Mouse (Mus musculus) limb, embryonic 10.5 days (tissue): Measurements from ENCODE around the gene Aco2. TPM values are rescaled to one million over a fixed set of nuclear protein-coding genes. Genes with fewer than 3 reads are reported as not detected.
"Not testable (repeated sequence)": the region's sequence is repeated elsewhere in the genome, so short reads cannot be mapped to it uniquely, and the experiment has no call there.

Experiments
- DNase-seq: peaks from one replicate; pipeline ENCODE4 v3.0.0-alpha.2; 2017; ENCODE audit warnings: low spot score
- H3K27ac ChIP-seq: fragments of 300-500 bp; sonication (generic); 2 replicates; pipeline ENCODE4 v1.5.1; 2016; ENCODE audit warnings: mild to moderate bottlenecking
- H3K27me3 ChIP-seq: fragments of 300-500 bp; sonication (generic); 2 replicates; pipeline ENCODE4 v1.6.1; 2016; ENCODE audit warnings: low read depth, mild to moderate bottlenecking; ENCODE audit not compliant: poor library complexity, severe bottlenecking
- H3K36me3 ChIP-seq: fragments of 300-500 bp; sonication (generic); 2 replicates; pipeline ENCODE4 v1.6.1; 2016; ENCODE audit warnings: mild to moderate bottlenecking, moderate library complexity
- H3K4me1 ChIP-seq: fragments of 300-500 bp; sonication (generic); 2 replicates; pipeline ENCODE4 v1.6.1; 2016
- H3K4me3 ChIP-seq: fragments of 300-500 bp; sonication (generic); 2 replicates; pipeline ENCODE4 v1.5.1; 2016; ENCODE audit warnings: mild to moderate bottlenecking, moderate library complexity
- H3K9me3 ChIP-seq: fragments of 300-500 bp; sonication (generic); replicated peaks from 2 replicates; pipeline ENCODE4 v1.6.1; 2016; ENCODE audit warnings: mild to moderate bottlenecking
- WGBS: fragments of 180-500 bp; shearing (Covaris S2); methylation state at CpG from one replicate; pipeline ENCODE4 v1.1.7; 2016; 5-methylcytosine and 5-hydroxymethylcytosine counted together
- polyA plus RNA-seq: library from polyadenylated mRNA; unstranded; fragments of >200 nt; fragmentation: Nextera tagmentation; extraction: Ambion mirVana; gene quantifications from 2 replicates; pipeline ENCODE4 v1.2.1, GENCODE M21; 2016

The Aco2 gene
- polyA plus RNA-seq, 1 experiment from 2014 or later = 172 TPM

- H3K4me3 ChIP-seq = no peak overlapping the region
- H3K36me3 ChIP-seq = peaks cover 97% of the 10 kb centered on the region
- no peaks in the 10 kb centered on the region for H3K4me1 ChIP-seq
- WGBS = 90% methylated on average over 1 of the region's 1 CpGs
- H3K27me3 ChIP-seq = no peaks in the 10 kb centered on the region
- no peak overlapping the region for H3K27ac ChIP-seq
- H3K9me3 ChIP-seq = no peaks in the 10 kb centered on the region
- DNase-seq = no peak
Observed at GRCm38 (mm10) chr15:81894002-81894401, 21.9 kb downstream of the Aco2 start.

- no peak overlapping the region for H3K27ac ChIP-seq
- WGBS = 85% methylated on average over 2 of the region's 2 CpGs
- no peaks in the 10 kb centered on the region for H3K27me3 ChIP-seq
- DNase-seq = no peak
- no peaks in the 10 kb centered on the region for H3K9me3 ChIP-seq
- H3K36me3 ChIP-seq = peaks cover 97% of the 10 kb centered on the region
- no peaks in the 10 kb centered on the region for H3K4me1 ChIP-seq
- no peak overlapping the region for H3K4me3 ChIP-seq
Observed at GRCm38 (mm10) chr15:81896407-81896806, 24.3 kb downstream of the Aco2 start.

GRCm38 (mm10) chr15:81897607-81898285 lies 25.6 kb downstream of the Aco2 start:
- DNase-seq = no peak
- H3K9me3 ChIP-seq = no peaks in the 10 kb centered on the region
- no peak overlapping the region for H3K4me3 ChIP-seq
- H3K27ac ChIP-seq = no peak overlapping the region
- WGBS = 92% methylated on average over 5 of the region's 5 CpGs
- H3K36me3 ChIP-seq = peaks cover 97% of the 10 kb centered on the region
- H3K4me1 ChIP-seq = no peaks in the 10 kb centered on the region
- H3K27me3 ChIP-seq = no peaks in the 10 kb centered on the region

- H3K36me3 ChIP-seq = peaks cover 97% of the 10 kb centered on the region
Observed at GRCm38 (mm10) chr15:81898751-81899150, 26.6 kb downstream of the Aco2 start.

GRCm38 (mm10) chr15:81904939-81905338 lies 32.8 kb downstream of the Aco2 start:
- Histone ChIP-seq H3K9me3 (no peaks in the 10 kb centered on the region), H3K4me3 (no peak overlapping the region), H3K36me3 (peaks cover 100% of the 10 kb centered on the region), H3K27ac (no peak overlapping the region), H3K4me1 (no peaks in the 10 kb centered on the region), H3K27me3 (no peaks in the 10 kb centered on the region)
- peak; percentile 80 for DNase-seq
- WGBS = 38% methylated on average over 2 of the region's 2 CpGs

More at GRCm38 (mm10) chr15:81898751-81899150, 26.6 kb downstream of the Aco2 start:
- no peak overlapping the region for H3K4me3 ChIP-seq
- WGBS = 99% methylated on average over 2 of the region's 2 CpGs
- H3K4me1 ChIP-seq = no peaks in the 10 kb centered on the region
- H3K9me3 ChIP-seq = no peaks in the 10 kb centered on the region
- H3K27ac ChIP-seq = no peak overlapping the region
- DNase-seq = no peak
- no peaks in the 10 kb centered on the region for H3K27me3 ChIP-seq

GRCm38 (mm10) chr15:81907953-81908352 lies 35.8 kb downstream of the Aco2 start:
- WGBS = 93% methylated on average over 8 of the region's 8 CpGs
- H3K9me3 ChIP-seq = no peaks in the 10 kb centered on the region
- no peaks in the 10 kb centered on the region for H3K27me3 ChIP-seq
- H3K36me3 ChIP-seq = peaks cover 100% of the 10 kb centered on the region
- no peaks in the 10 kb centered on the region for H3K4me1 ChIP-seq
- H3K4me3 ChIP-seq = no peak overlapping the region
- no peak for DNase-seq
- H3K27ac ChIP-seq = no peak overlapping the region

GRCm38 (mm10) chr15:81908767-81909166 lies 36.7 kb downstream of the Aco2 start:
- H3K4me3 ChIP-seq, DNase-seq, H3K27ac ChIP-seq, H3K4me1 ChIP-seq, H3K27me3 ChIP-seq, H3K9me3 ChIP-seq: not testable (repeated sequence)
- WGBS = 86% methylated on average over 4 of the region's 4 CpGs
- peaks cover 100% of the 10 kb centered on the region for H3K36me3 ChIP-seq

- Histone ChIP-seq H3K4me3 (no peak overlapping the region), H3K36me3 (peaks cover 100% of the 10 kb centered on the region), H3K27ac (no peak overlapping the region), H3K9me3 (no peaks in the 10 kb centered on the region), H3K4me1 (no peaks in the 10 kb centered on the region), H3K27me3 (no peaks in the 10 kb centered on the region)
- no peak for DNase-seq
- 80% methylated on average over 2 of the region's 2 CpGs for WGBS
Observed at GRCm38 (mm10) chr15:81912498-81912897, 40.4 kb downstream of the Aco2 start.

GRCm38 (mm10) chr15:81914668-81915067 lies 42.6 kb downstream of the Aco2 start:
- no peaks in the 10 kb centered on the region for H3K4me1 ChIP-seq
- WGBS = 86% methylated on average over 5 of the region's 5 CpGs
- H3K9me3 ChIP-seq = no peaks in the 10 kb centered on the region
- DNase-seq = no peak
- H3K36me3 ChIP-seq = peaks cover 95% of the 10 kb centered on the region
- no peak overlapping the region for H3K4me3 ChIP-seq
- H3K27ac ChIP-seq = no peak overlapping the region
- no peaks in the 10 kb centered on the region for H3K27me3 ChIP-seq

GRCm38 (mm10) chr15:81915663-81916062 lies 43.6 kb downstream of the Aco2 start:
- H3K4me3 ChIP-seq = no peak overlapping the region
- H3K27me3 ChIP-seq = no peaks in the 10 kb centered on the region
- no peaks in the 10 kb centered on the region for H3K9me3 ChIP-seq
- H3K36me3 ChIP-seq = peaks cover 91% of the 10 kb centered on the region
- WGBS = 88% methylated on average over 5 of the region's 5 CpGs
- no peaks in the 10 kb centered on the region for H3K4me1 ChIP-seq
- no peak overlapping the region for H3K27ac ChIP-seq
- DNase-seq = no peak

GRCm38 (mm10) chr15:81917201-81917600 lies 45.1 kb downstream of the Aco2 start:
- WGBS = 94% methylated on average over 12 of the region's 12 CpGs
- Histone ChIP-seq H3K4me1 (no peaks in the 10 kb centered on the region), H3K36me3 (peaks cover 88% of the 10 kb centered on the region), H3K4me3 (no peak overlapping the region), H3K9me3 (no peaks in the 10 kb centered on the region), H3K27ac (no peak overlapping the region), H3K27me3 (no peaks in the 10 kb centered on the region)
- no peak for DNase-seq

- H3K4me1 ChIP-seq = no peaks in the 10 kb centered on the region
- no peak overlapping the region for H3K4me3 ChIP-seq
- H3K36me3 ChIP-seq = peaks cover 87% of the 10 kb centered on the region
- no peak overlapping the region for H3K27ac ChIP-seq
- 61% methylated on average over 6 of the region's 6 CpGs for WGBS
- H3K27me3 ChIP-seq = no peaks in the 10 kb centered on the region
- no peaks in the 10 kb centered on the region for H3K9me3 ChIP-seq
- peak; percentile 70 for DNase-seq
Observed at GRCm38 (mm10) chr15:81917621-81918463, 45.7 kb downstream of the Aco2 start.

- Histone ChIP-seq H3K27ac (no peak overlapping the region), H3K36me3 (peaks cover 79% of the 10 kb centered on the region), H3K4me3 (no peak overlapping the region), H3K27me3 (no peaks in the 10 kb centered on the region), H3K4me1 (0 out of 2 replicates have a peak, but pooled peaks cover 3% of the 10 kb centered on the region), H3K9me3 (no peaks in the 10 kb centered on the region)
- WGBS = 83% methylated on average over 5 of the region's 5 CpGs
- DNase-seq = no peak
Observed at GRCm38 (mm10) chr15:81919062-81919461, 47.0 kb downstream of the Aco2 start.
